Mouse (Mus musculus) right cerebral cortex, adult 18-20 months (tissue): ENCODE measurements at regions not wholly inside any gene's neighbourhood (a gene's known extent, or its start where the extent isn't known, plus 50 kb on each side); places are given as distances from the start of the nearest gene placed in this dataset.

Experiments
- DNase-seq: peaks from one replicate; pipeline ENCODE4 v3.0.0; 2022; ENCODE audit warnings: mixed read lengths

- DNase-seq, result no peak
Observed at GRCm38 (mm10) chr10:54601993-54602392, 525.6 kb upstream of the Man1a start.

GRCm38 (mm10) chr10:54595072-54595471 is 518.7 kb upstream of the Man1a start:
- no peak for DNase-seq

- DNase-seq, result no peak
Observed at GRCm38 (mm10) chr10:54558636-54559035, 482.2 kb upstream of the Man1a start.

GRCm38 (mm10) chr10:54551734-54552397 is 475.5 kb upstream of the Man1a start:
- peak; percentile 44 for DNase-seq

- DNase-seq, result no peak
Observed at GRCm38 (mm10) chr10:54550665-54551064, 474.3 kb upstream of the Man1a start.

- DNase-seq, result no peak
Observed at GRCm38 (mm10) chr10:54548977-54549376, 472.6 kb upstream of the Man1a start.

- no peak for DNase-seq
Observed at GRCm38 (mm10) chr10:54548526-54548925, 472.1 kb upstream of the Man1a start.

- no peak for DNase-seq
Observed at GRCm38 (mm10) chr10:54532581-54532980, 456.2 kb upstream of the Man1a start.

- DNase-seq, result no peak
Observed at GRCm38 (mm10) chr10:54510776-54511175, 434.4 kb upstream of the Man1a start.

- DNase-seq, result no peak
Observed at GRCm38 (mm10) chr10:54509766-54510165, 433.4 kb upstream of the Man1a start.
